Mouse (Mus musculus) lung, embryonic 14.5 days (tissue): ENCODE results near the gene Shf. TPM values are rescaled to one million over a fixed set of nuclear protein-coding genes. Genes with fewer than 3 reads are reported as not detected.
"Not testable (repeated sequence)": the region's sequence is repeated elsewhere in the genome, so short reads cannot be mapped to it uniquely, and the experiment has no call there.

Experiments
- ATAC-seq: fragments of 200-750 bp; cut with Nextera tagmentation; 2 replicates; pipeline ENCODE4 v1.8.0; 2017; ENCODE audit warnings: mild to moderate bottlenecking, moderate TSS enrichment, moderate library complexity; ENCODE audit not compliant: insufficient read depth
- DNase-seq: peaks from one replicate; pipeline ENCODE4 v3.0.0-alpha.2; 2015
- H3K27ac ChIP-seq: fragments of 300-500 bp; sonication (generic); 2 replicates; pipeline ENCODE4 v1.5.1; 2014; ENCODE audit warnings: low read depth, mild to moderate bottlenecking, moderate library complexity
- H3K27me3 ChIP-seq: fragments of 300-500 bp; sonication (generic); 2 replicates; pipeline ENCODE4 v1.6.1; 2014; ENCODE audit warnings: low read length, control low read depth; ENCODE audit not compliant: insufficient read depth
- H3K36me3 ChIP-seq: fragments of 300-500 bp; sonication (generic); 2 replicates; pipeline ENCODE4 v1.6.1; 2014; ENCODE audit warnings: control low read depth; ENCODE audit not compliant: insufficient read depth
- H3K4me1 ChIP-seq: fragments of 300-500 bp; sonication (generic); 2 replicates; pipeline ENCODE4 v1.6.1; 2014; ENCODE audit warnings: antibody characterized with exemption, control low read depth; ENCODE audit not compliant: insufficient read depth
- H3K4me2 ChIP-seq: fragments of 300-500 bp; sonication (generic); 2 replicates; pipeline ENCODE4 v1.6.1; 2014; ENCODE audit warnings: mild to moderate bottlenecking
- H3K4me3 ChIP-seq: fragments of 300-500 bp; sonication (generic); 2 replicates; pipeline ENCODE4 v1.5.1; 2014; ENCODE audit warnings: low read depth, low read length
- H3K9ac ChIP-seq: fragments of 300-500 bp; sonication (generic); 2 replicates; pipeline ENCODE4 v1.6.1; 2014
- H3K9me3 ChIP-seq: fragments of 300-500 bp; sonication (generic); 2 replicates; pipeline ENCODE4 v1.6.1; 2016; ENCODE audit warnings: low read depth, low read length, control low read depth
- CTCF ChIP-seq: IDR thresholded peaks from 2 replicates; pipeline ENCODE4 v1.5.1; 2016; ENCODE audit warnings: antibody characterized with exemption, low read depth
- WGBS: fragments of 180-500 bp; shearing (Covaris S2); extraction: QIAGEN DNeasy Blood & Tissue Kit; methylation state at CpG from one replicate; pipeline ENCODE4 v1.1.7; 2014; 5-methylcytosine and 5-hydroxymethylcytosine counted together
- polyA plus RNA-seq: library from polyadenylated mRNA; unstranded; fragments of >200 nt; fragmentation: Nextera tagmentation; extraction: Ambion mirVana; gene quantifications from 2 replicates; pipeline ENCODE4 v1.2.1, GENCODE M21; 2014

The Shf gene
- polyA plus RNA-seq, 1 experiment from 2014 or later = 5.1 TPM

DNA sequence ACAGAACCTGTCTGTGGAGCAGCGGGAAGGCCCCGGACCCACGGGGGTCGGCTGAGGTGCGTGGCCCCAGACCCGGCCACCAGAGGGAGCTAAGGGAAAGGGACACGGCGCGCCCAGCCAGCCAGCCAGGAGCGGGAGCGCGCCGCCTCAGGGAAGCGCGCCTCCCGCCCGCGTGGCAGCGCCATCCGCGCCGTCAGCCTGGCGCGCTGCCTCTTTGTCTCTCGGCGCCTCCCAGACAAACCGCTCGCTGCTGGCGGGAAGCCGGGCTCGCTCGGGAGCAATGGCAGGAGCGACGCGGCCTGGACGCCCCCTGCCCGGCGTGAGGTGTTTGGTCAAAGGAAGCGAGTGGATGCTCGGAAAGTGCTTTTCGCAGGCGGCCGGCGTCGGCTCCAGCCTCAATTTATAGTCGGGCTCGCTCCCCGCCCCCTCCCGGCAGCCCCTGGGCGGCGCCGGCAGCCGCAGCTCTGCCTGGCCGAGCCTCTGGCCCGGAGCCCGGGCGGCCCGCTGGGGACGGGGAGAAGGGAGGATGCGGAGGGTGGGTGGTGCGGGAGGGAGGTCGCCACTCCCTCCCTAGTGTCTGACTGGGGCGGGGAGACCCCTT, 20.3 kb downstream of the Shf start:
- ATAC-seq = peak; percentile 92
- Histone ChIP-seq H3K36me3 (peaks cover 3% of the 10 kb centered on the region), H3K27me3 (no peaks in the 10 kb centered on the region), H3K4me1 (0 out of 2 replicates have a peak, but pooled peaks cover 3% of the 10 kb centered on the region), H3K4me2 (peak overlapping the region; percentile 77), H3K9me3 (no peaks in the 10 kb centered on the region), H3K9ac (peak overlapping the region; percentile 82), H3K4me3 (peak overlapping the region; percentile 57), H3K27ac (peak overlapping the region; percentile 99)
- peak; percentile 75 for TF ChIP-seq CTCF
- under 1% methylated on average over 54 of the region's 63 CpGs for WGBS
- DNase-seq = peak; percentile 94

- Histone ChIP-seq H3K4me2 (no peak overlapping the region), H3K27me3 (no peaks in the 10 kb centered on the region), H3K4me3 (no peak overlapping the region), H3K27ac (no peak overlapping the region), H3K9ac (no peak overlapping the region), H3K4me1 (0 out of 2 replicates have a peak, but pooled peaks cover 3% of the 10 kb centered on the region), H3K36me3 (no peaks in the 10 kb centered on the region), H3K9me3 (no peaks in the 10 kb centered on the region)
- WGBS = 91% methylated on average over 3 of the region's 3 CpGs
- TF ChIP-seq CTCF = no peak
- ATAC-seq (no peak), DNase-seq (no peak)
Measured at GRCm38 (mm10) chr2:122347257-122347656, 21.7 kb downstream of the Shf start.

GRCm38 (mm10) chr2:122346164-122346563, 22.8 kb downstream of the Shf start:
- not testable (repeated sequence) for ATAC-seq, H3K4me1 ChIP-seq, H3K27ac ChIP-seq, H3K4me2 ChIP-seq, DNase-seq, H3K9me3 ChIP-seq, H3K27me3 ChIP-seq, H3K9ac ChIP-seq, H3K4me3 ChIP-seq, H3K36me3 ChIP-seq
- WGBS = 85% methylated on average over 6 of the region's 6 CpGs

- Histone ChIP-seq H3K4me2 (no peak overlapping the region), H3K27me3 (no peaks in the 10 kb centered on the region), H3K4me1 (0 out of 2 replicates have a peak, but pooled peaks cover 3% of the 10 kb centered on the region), H3K4me3 (no peak overlapping the region), H3K27ac (no peak overlapping the region), H3K9me3 (no peaks in the 10 kb centered on the region), H3K9ac (no peak overlapping the region), H3K36me3 (no peaks in the 10 kb centered on the region)
- ATAC-seq = no peak
- no peak for TF ChIP-seq CTCF
- WGBS = 73% methylated on average over 6 of the region's 6 CpGs
- DNase-seq = no peak
Measured at GRCm38 (mm10) chr2:122345106-122345893, 23.7 kb downstream of the Shf start.

GRCm38 (mm10) chr2:122337291-122337690, 31.7 kb downstream of the Shf start:
- ATAC-seq = no peak
- no peak for TF ChIP-seq CTCF
- H3K9me3 ChIP-seq = no peaks in the 10 kb centered on the region
- no peak overlapping the region for H3K4me3 ChIP-seq
- no peak for DNase-seq
- H3K27me3 ChIP-seq = no peaks in the 10 kb centered on the region
- H3K27ac ChIP-seq = no peak overlapping the region
- WGBS = 59% methylated on average over 21 of the region's 21 CpGs
- no peak overlapping the region for H3K9ac ChIP-seq
- no peaks in the 10 kb centered on the region for H3K4me1 ChIP-seq
- peak overlapping the region; percentile 16; the same call in 1 of the 2 replicates for H3K4me2 ChIP-seq
- H3K36me3 ChIP-seq = no peaks in the 10 kb centered on the region

DNA sequence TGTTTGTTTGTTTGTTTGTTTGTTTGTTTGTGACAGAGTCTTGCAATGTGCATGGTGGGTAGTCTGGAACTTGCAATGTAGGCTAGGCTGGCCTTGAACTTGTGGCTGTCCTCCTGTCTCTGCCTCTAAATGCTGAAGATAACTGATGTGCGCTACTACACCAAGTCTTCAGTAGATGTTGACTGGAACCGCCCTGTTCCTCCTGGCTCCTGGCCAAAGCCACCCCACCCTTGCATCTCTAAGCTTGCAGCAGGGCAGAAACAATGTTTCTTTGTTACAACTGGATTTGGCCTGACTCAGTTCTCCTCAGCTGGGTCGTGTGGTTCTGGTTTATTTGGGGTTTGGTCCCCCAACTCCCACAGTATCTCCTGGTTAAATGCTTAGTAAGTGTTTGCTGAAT, 34.8 kb downstream of the Shf start:
- TF ChIP-seq CTCF = no peak
- WGBS = 60% methylated on average over 3 of the region's 3 CpGs
- DNase-seq = peak; percentile 46
- ATAC-seq = no peak
- H3K27ac ChIP-seq = no peak overlapping the region
- H3K9ac ChIP-seq = no peak overlapping the region
- no peaks in the 10 kb centered on the region for H3K27me3 ChIP-seq
- H3K4me3 ChIP-seq = no peak overlapping the region
- no peaks in the 10 kb centered on the region for H3K36me3 ChIP-seq
- H3K4me1 ChIP-seq = no peaks in the 10 kb centered on the region
- no peak overlapping the region for H3K4me2 ChIP-seq
- no peaks in the 10 kb centered on the region for H3K9me3 ChIP-seq

- WGBS = 71% methylated on average over 3 of the region's 3 CpGs
- no peak for DNase-seq
Measured at GRCm38 (mm10) chr2:122332222-122332621, 36.7 kb downstream of the Shf start.

GRCm38 (mm10) chr2:122330317-122330716, 38.6 kb downstream of the Shf start:
- not testable (repeated sequence) for H3K27me3 ChIP-seq, H3K27ac ChIP-seq, H3K4me1 ChIP-seq, H3K9me3 ChIP-seq, DNase-seq, H3K9ac ChIP-seq, H3K36me3 ChIP-seq, ATAC-seq, H3K4me3 ChIP-seq, H3K4me2 ChIP-seq
- 69% methylated on average over 4 of the region's 6 CpGs for WGBS

More at GRCm38 (mm10) chr2:122332222-122332621, 36.7 kb downstream of the Shf start:
- Histone ChIP-seq H3K9me3 (no peaks in the 10 kb centered on the region), H3K27me3 (no peaks in the 10 kb centered on the region), H3K36me3 (no peaks in the 10 kb centered on the region), H3K4me2 (no peak overlapping the region), H3K27ac (no peak overlapping the region), H3K4me1 (no peaks in the 10 kb centered on the region), H3K4me3 (no peak overlapping the region), H3K9ac (no peak overlapping the region)
- no peak for TF ChIP-seq CTCF
- ATAC-seq = no peak
